Mouse (Mus musculus): Measurements from ENCODE around the gene Slc17a5.

DNA sequence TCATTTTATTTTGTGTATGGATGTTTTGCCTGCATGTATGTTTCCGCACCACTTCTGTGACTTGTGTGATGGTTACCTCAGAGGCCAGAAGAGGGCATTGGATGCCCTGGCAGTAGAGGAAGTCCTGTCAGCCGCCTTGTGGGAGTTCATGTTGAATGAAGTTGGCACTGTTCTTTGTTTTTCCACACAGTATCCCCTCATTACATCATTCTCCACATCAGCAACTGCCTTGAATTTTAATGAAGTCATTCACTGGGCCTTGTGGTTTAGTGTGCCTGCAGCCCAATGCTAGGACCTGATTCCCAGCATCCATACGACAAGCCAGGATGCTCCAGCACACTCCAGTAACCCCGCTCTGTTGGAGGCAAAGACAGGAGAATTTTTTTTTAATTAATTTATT, 86.6 kb downstream of the Slc17a5 start:
- TF ChIP-seq CTCF (IDR thresholded peaks at IDR 0.05; ENCODE audit: low read depth): no peak
- no peak for TF ChIP-seq EP300 (optimal IDR thresholded peaks at IDR 0.05)

Data from stomach, postnatal 0 days (tissue).